Mouse (Mus musculus): ENCODE results near the gene Nr2f1. TPM values are rescaled to one million over a fixed set of nuclear protein-coding genes. Genes with fewer than 3 reads are reported as not detected.

Nr2f1 gene
- polyA plus RNA-seq, 1 experiment, result 5.9 TPM

- Histone ChIP-seq H3K36me3 (ENCODE audit: control insufficient read depth, insufficient read depth, low read length) (no peaks in the 10 kb centered on the region), H3K27me3 (ENCODE audit: control insufficient read depth, insufficient read depth, low read length) (peaks cover 48% of the 10 kb centered on the region), H3K27ac (ENCODE audit: insufficient read depth, low read depth, low read length) (no peak overlapping the region), H3K4me1 (ENCODE audit: control insufficient read depth, insufficient read depth, insufficient read length, low read length) (peaks cover 8% of the 10 kb centered on the region; the same call in 1 of the 2 replicates), H3K4me3 (ENCODE audit: low read depth, low read length) (0 out of 2 replicates have a peak overlapping the region, but pooled peaks have one; percentile 2)
- 19% methylated on average over 64 of the region's 64 CpGs for WGBS
- no peak for TF ChIP-seq CTCF (IDR thresholded peaks at IDR 0.05; ENCODE audit: extremely low read depth, insufficient read length, insufficient replicate concordance, low read depth, low read length)
Measured at GRCm38 (mm10) chr13:78194850-78195600, 4.5 kb downstream of the Nr2f1 start.

- Histone ChIP-seq H3K36me3 (ENCODE audit: control insufficient read depth, insufficient read depth, low read length) (no peaks in the 10 kb centered on the region), H3K27me3 (ENCODE audit: control insufficient read depth, insufficient read depth, low read length) (peaks cover 49% of the 10 kb centered on the region), H3K27ac (ENCODE audit: insufficient read depth, low read depth, low read length) (no peak overlapping the region), H3K4me1 (ENCODE audit: control insufficient read depth, insufficient read depth, insufficient read length, low read length) (peaks cover 8% of the 10 kb centered on the region; the same call in 1 of the 2 replicates), H3K4me3 (ENCODE audit: low read depth, low read length) (no peak overlapping the region)
- 17% methylated on average over 26 of the region's 26 CpGs for WGBS
- TF ChIP-seq POLR2A (IDR thresholded peaks at IDR 0.05; ENCODE audit: low read depth, low read length), result no peak
- no peak for TF ChIP-seq CTCF (IDR thresholded peaks at IDR 0.05; ENCODE audit: extremely low read depth, insufficient read length, insufficient replicate concordance, low read depth, low read length)
Measured at GRCm38 (mm10) chr13:78194135-78194849, 5.3 kb downstream of the Nr2f1 start.

- peaks cover 43% of the 10 kb centered on the region for H3K27me3 ChIP-seq (ENCODE audit: control insufficient read depth, insufficient read depth, low read length)
- no peak overlapping the region for H3K4me3 ChIP-seq (ENCODE audit: low read depth, low read length)
- no peak for TF ChIP-seq CTCF (IDR thresholded peaks at IDR 0.05; ENCODE audit: extremely low read depth, insufficient read length, insufficient replicate concordance, low read depth, low read length)
- no peak for TF ChIP-seq POLR2A (IDR thresholded peaks at IDR 0.05; ENCODE audit: low read depth, low read length)
- 36% methylated on average over 4 of the region's 4 CpGs for WGBS
- H3K36me3 ChIP-seq (ENCODE audit: control insufficient read depth, insufficient read depth, low read length), result no peaks in the 10 kb centered on the region
- H3K4me1 ChIP-seq (ENCODE audit: control insufficient read depth, insufficient read depth, insufficient read length, low read length), result peaks cover 6% of the 10 kb centered on the region; the same call in 1 of the 2 replicates
- no peak overlapping the region for H3K27ac ChIP-seq (ENCODE audit: insufficient read depth, low read depth, low read length)
Measured at GRCm38 (mm10) chr13:78193211-78193610, 6.3 kb downstream of the Nr2f1 start.

DNA sequence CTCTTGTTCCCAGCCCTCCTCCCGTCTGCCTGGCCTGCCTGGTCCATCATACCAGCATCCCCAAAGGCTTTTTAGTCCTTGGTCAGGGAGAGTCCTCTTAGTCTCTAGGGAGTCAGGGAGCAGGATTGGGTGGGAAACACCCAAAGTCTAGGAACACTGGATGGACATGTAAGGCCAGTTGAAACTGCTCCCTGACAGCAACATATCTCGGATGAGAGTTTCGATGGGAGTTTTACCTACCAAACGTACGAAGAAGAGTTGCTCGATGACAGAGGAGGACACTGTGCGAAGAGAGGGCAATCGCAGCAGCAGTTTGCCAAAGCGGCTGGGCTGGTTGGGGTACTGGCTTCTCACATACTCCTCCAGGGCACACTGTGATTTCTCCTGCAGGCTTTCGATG, 10.0 kb downstream of the Nr2f1 start:
- H3K4me3 ChIP-seq (ENCODE audit: low read depth, low read length), result no peak overlapping the region
- no peaks in the 10 kb centered on the region; the same call in 1 of the 2 replicates for H3K4me1 ChIP-seq (ENCODE audit: control insufficient read depth, insufficient read depth, insufficient read length, low read length)
- TF ChIP-seq POLR2A (IDR thresholded peaks at IDR 0.05; ENCODE audit: low read depth, low read length), result no peak
- no peak for TF ChIP-seq CTCF (IDR thresholded peaks at IDR 0.05; ENCODE audit: extremely low read depth, insufficient read length, insufficient replicate concordance, low read depth, low read length)
- H3K36me3 ChIP-seq (ENCODE audit: control insufficient read depth, insufficient read depth, low read length), result no peaks in the 10 kb centered on the region
- 32% methylated on average over 10 of the region's 10 CpGs for WGBS
- peaks cover 46% of the 10 kb centered on the region for H3K27me3 ChIP-seq (ENCODE audit: control insufficient read depth, insufficient read depth, low read length)
- H3K27ac ChIP-seq (ENCODE audit: insufficient read depth, low read depth, low read length), result no peak overlapping the region

- WGBS, result 42% methylated on average over 5 of the region's 5 CpGs
- H3K27me3 ChIP-seq (ENCODE audit: control insufficient read depth, insufficient read depth, low read length), result peaks cover 49% of the 10 kb centered on the region
- TF ChIP-seq CTCF (IDR thresholded peaks at IDR 0.05; ENCODE audit: extremely low read depth, insufficient read length, insufficient replicate concordance, low read depth, low read length), result no peak
- TF ChIP-seq POLR2A (IDR thresholded peaks at IDR 0.05; ENCODE audit: low read depth, low read length), result no peak
Measured at GRCm38 (mm10) chr13:78187833-78188232, 11.7 kb downstream of the Nr2f1 start.

DNA sequence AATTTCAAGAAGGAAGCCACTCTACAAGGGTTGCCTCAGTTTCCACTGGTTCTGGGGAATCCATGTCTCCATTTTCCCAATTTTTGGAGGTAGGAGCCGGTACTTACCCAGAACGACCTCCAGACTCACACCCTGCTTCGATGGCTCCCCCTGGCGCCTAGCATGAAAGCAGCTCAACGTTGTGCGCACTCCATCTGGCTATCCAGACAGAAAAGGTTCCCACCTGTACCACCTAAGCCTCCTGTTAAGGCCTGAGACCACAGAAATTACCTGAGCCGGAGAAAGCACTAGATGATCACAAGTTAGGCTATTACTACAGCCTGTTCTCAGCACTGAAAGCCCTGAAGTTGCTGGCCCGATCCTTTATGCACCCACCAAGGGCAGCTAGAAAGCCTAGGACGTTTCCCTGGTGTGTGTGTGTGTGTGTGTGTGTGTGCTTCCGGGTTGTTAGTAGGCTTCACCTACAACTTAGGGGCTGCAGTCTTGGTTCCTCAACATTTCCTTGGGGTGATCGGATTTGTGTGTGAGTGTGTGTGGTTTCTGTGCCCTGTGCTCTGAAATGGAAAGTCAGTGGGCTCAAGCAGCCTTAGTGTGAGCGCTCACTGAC, 13.1 kb downstream of the Nr2f1 start:
- no peak overlapping the region for H3K4me3 ChIP-seq (ENCODE audit: low read depth, low read length)
- H3K4me1 ChIP-seq (ENCODE audit: control insufficient read depth, insufficient read depth, insufficient read length, low read length), result no peaks in the 10 kb centered on the region
- H3K27me3 ChIP-seq (ENCODE audit: control insufficient read depth, insufficient read depth, low read length), result peaks cover 62% of the 10 kb centered on the region
- TF ChIP-seq POLR2A (IDR thresholded peaks at IDR 0.05; ENCODE audit: low read depth, low read length) (no peak), CTCF (IDR thresholded peaks at IDR 0.05; ENCODE audit: extremely low read depth, insufficient read length, insufficient replicate concordance, low read depth, low read length) (peak; percentile 29; the same call in 1 of the 2 replicates)
- 27% methylated on average over 12 of the region's 12 CpGs for WGBS
- H3K27ac ChIP-seq (ENCODE audit: insufficient read depth, low read depth, low read length), result no peak overlapping the region
- no peaks in the 10 kb centered on the region for H3K36me3 ChIP-seq (ENCODE audit: control insufficient read depth, insufficient read depth, low read length)

More at GRCm38 (mm10) chr13:78187833-78188232, 11.7 kb downstream of the Nr2f1 start:
- Histone ChIP-seq H3K36me3 (ENCODE audit: control insufficient read depth, insufficient read depth, low read length) (no peaks in the 10 kb centered on the region), H3K4me1 (ENCODE audit: control insufficient read depth, insufficient read depth, insufficient read length, low read length) (no peaks in the 10 kb centered on the region), H3K27ac (ENCODE audit: insufficient read depth, low read depth, low read length) (no peak overlapping the region), H3K4me3 (ENCODE audit: low read depth, low read length) (no peak overlapping the region)
